Mouse (Mus musculus) sigmoid colon, adult 10 weeks (tissue): ENCODE measurements around the gene Tmem161b. TPM values are rescaled to one million over a fixed set of nuclear protein-coding genes. Genes with fewer than 3 reads are reported as not detected.

ENCODE experiments used
- polyA plus RNA-seq: library from polyadenylated mRNA; stranded (reverse); fragments of 350-450 nt; fragmentation: Illumina TruSeq; extraction: RNeasy Lipid Tissue Mini Kit (QIAGEN cat#74804); gene quantifications from one replicate; pipeline ENCODE4 v1.2.3, GENCODE M21; 2014; ENCODE audit warnings: low read depth, low replicate concordance

Tmem161b gene
- polyA plus RNA-seq = 67.0 TPM

GRCm38 (mm10) chr13:84221820-84222681 lies at the start of gene Tmem161b:
TSS of gene Tmem161b (plus strand) at chr13:84222296.

